Mouse (Mus musculus): Measurements from ENCODE around the gene Atf6.

Gene Atf6

DNA sequence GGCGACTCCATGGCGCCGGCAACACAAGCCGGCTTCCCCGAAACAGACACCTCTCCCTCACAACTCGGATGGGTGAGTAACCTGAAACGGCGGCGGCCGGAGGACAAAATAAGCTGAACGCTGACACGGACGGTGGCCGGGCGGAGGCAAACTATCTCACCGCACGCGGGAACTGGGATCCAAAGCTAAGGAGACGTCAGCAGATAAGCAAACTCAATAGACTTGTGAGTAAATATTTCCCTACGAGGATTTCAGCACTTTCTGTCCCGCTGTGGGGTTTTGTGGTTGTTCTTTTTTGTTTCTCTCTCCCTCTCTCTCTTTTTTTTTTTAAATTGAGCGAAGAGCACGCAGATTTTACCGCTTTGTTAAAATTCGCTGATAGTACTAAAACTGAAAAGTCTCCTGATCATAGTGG lies at the start of gene Atf6:
TSS of gene Atf6 (minus strand) at position 81 of the 415 bp plus-strand sequence.
- DNase-seq = peak; percentile 96

GRCm38 (mm10) chr1:170915657-170916056 lies 48.1 kb upstream of the Atf6 start:
- DNase-seq = no peak

GRCm38 (mm10) chr1:170912891-170913615 lies 45.5 kb upstream of the Atf6 start, which contains the start of gene Fcrlb:
TSS of gene Fcrlb (minus strand) at chr1:170912941.
- no peak for DNase-seq

GRCm38 (mm10) chr1:170911907-170912660 lies 44.5 kb upstream of the Atf6 start:
- no peak for DNase-seq

DNA sequence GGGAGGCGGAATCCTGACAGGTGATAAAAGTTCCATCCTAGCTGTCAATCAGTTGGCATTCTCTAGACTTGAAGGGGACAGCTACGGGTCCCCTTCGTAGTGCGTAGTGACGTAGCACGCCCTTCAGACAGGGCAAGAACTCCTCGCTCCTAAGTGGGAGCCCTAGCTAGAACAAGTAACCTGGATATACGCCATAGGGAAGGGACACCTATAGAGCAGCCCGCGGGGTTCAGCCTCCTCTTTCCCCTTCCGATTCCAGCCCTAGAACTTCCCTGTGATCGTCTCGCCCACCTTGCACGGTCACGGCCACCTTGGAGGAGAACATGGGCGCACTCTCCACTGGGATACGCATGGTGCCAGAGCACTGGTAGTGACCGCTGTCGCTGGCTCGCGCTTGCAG lies 40.8 kb upstream of the Atf6 start:
- peak; percentile 9 for DNase-seq

- peak; percentile 53 for DNase-seq
Observed at GRCm38 (mm10) chr1:170907456-170908191, 40.1 kb upstream of the Atf6 start.

- no peak for DNase-seq
Observed at GRCm38 (mm10) chr1:170907111-170907455, 39.5 kb upstream of the Atf6 start.

DNA sequence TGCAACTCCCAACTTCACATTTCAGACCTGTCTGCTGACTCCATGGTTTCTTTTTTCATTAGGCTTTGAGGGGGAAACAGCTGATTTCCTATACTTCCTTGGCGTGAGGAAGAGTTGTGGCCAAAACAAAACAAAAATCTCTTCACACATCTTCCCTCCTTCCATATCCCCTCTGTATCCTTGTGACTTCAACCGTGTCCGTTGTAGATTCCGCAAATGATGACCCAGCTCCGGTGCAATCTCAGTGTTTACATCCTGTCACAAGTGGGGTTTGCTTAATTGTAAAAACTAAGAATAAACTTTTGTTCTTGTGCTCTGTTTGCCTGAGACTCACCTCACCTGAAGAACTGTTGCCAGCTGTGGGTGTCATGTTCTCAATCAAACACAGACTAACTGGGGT lies 35.9 kb upstream of the Atf6 start:
- DNase-seq = no peak

GRCm38 (mm10) chr1:170901536-170902238 lies 34.1 kb upstream of the Atf6 start:
- DNase-seq = peak; percentile 83

GRCm38 (mm10) chr1:170900799-170901467 lies 33.4 kb upstream of the Atf6 start:
- peak; percentile 29 for DNase-seq

- DNase-seq = no peak
Observed at GRCm38 (mm10) chr1:170898413-170899075, 31.0 kb upstream of the Atf6 start.

- no peak for DNase-seq
Observed at GRCm38 (mm10) chr1:170896651-170897281, 29.2 kb upstream of the Atf6 start.

GRCm38 (mm10) chr1:170894603-170895602 lies 27.3 kb upstream of the Atf6 start:
- DNase-seq = no peak

DNA sequence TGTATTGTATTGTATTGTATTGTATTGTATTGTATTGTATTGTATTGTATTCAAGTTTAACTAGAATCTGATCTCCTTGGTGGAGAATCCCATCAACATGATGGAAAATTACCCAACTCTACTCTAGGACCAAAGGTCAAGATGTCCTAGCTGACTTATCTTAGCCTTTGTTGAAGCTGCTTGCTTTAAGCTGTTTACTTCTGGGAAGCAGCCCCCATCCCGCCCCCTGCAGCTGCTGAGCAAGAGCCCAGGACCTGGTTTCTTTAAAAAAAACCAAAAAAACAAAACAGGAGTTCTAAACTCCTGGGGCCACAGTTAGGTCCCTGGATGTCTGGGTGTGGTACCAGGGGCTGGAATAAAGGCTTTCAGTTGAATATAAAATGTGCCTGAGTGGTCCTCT lies 24.7 kb upstream of the Atf6 start:
- DNase-seq = no peak

- DNase-seq = no peak
Observed at GRCm38 (mm10) chr1:170891646-170892045, 24.1 kb upstream of the Atf6 start.

GRCm38 (mm10) chr1:170889310-170889709 lies 21.7 kb upstream of the Atf6 start:
- DNase-seq = no peak

DNA sequence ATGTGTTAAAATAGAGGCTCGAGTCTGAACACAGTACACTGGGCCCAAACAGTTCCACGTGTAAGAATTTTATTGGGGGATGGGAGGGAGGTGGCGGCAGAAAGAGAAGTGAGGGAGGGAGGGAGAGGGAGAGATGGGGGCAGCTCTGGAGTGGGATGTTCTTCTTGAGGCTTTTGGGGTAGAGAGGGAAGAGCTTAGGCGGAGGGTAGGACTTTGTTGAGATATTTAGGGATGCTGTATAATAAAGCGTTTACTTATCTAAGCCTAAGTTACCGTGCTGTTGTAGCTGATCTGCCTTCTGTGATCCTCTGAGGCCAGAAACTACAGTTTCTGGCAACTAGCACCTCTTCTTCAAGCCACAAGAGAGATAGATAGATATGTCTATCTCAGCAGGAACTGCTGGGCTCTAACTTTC lies 18.5 kb upstream of the Atf6 start:
- DNase-seq = no peak

GRCm38 (mm10) chr1:170884978-170885561 lies 17.5 kb upstream of the Atf6 start, which contains the start of the genes Gm26620 and Dusp12:
TSS of gene Gm26620 (plus strand) at chr1:170885065.
TSS of gene Dusp12 (minus strand) at chr1:170885540.
- peak; percentile 93 for DNase-seq

- DNase-seq = no peak
Observed at GRCm38 (mm10) chr1:170884390-170884789, 16.8 kb upstream of the Atf6 start.

Measured in right cerebral cortex, adult 18-20 months (tissue).